Mouse (Mus musculus) bone marrow macrophage, adult 2 months (primary cell): ENCODE data around the gene Mycbp.

Experiments used
- CTCF ChIP-seq: IDR thresholded peaks from 2 replicates; pipeline ENCODE4 v1.5.1; 2012; ENCODE audit warnings: low read depth, mild to moderate bottlenecking, low read length, moderate library complexity
- POLR2A ChIP-seq: IDR thresholded peaks from 2 replicates; pipeline ENCODE4 v1.6.1; 2012; ENCODE audit warnings: mild to moderate bottlenecking, low read depth, low read length, borderline replicate concordance

DNA sequence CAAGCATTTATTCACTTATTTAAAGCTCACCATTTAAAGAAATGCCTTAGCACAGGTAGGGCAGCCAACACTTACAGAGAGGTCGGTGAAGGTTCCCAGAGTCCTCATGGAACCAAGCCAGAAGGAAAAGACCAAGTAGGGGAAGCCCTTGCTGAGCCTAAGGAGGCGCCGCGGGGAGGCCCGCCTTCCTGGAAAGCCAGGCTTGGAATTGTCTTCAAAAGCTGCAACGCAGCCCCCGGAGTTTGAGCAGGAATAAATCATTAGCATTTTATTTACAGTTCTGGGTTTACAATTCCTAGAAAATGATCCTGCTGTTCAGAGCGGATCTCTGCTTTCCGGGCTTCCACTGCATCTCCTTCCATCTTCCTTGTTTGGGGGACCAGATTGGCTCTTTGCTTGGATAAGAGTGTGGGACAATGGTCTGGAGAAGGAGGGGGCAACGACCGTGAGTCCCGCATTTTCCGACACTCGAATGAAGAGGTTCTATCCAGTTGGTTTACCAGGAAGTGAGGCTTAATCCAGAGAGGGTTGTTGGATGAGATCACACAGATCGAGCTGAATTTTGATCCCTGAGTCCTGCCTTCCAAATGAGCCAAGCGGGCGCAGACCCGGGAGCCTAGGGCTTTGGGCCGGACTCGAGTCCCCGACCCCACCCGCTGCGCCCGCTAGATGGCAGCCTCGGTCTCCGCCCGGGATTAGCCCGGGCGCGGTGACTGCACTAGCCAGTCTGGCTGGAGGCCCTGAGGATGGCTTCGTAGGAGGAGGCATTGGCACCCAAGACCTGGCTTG lies 52.3 kb downstream of the Mycbp start:
- TF ChIP-seq CTCF (peak; percentile 61), POLR2A (peak; percentile 10; the same call in 1 of the 2 replicates)
